Mouse (Mus musculus) MEL (cell line): Measurements from ENCODE around the gene Arhgap23. TPM values are rescaled to one million over a fixed set of nuclear protein-coding genes. Genes with fewer than 3 reads are reported as not detected.

Source experiments
- DNase-seq: peaks from one replicate; pipeline ENCODE4 v3.0.0; 2011; ENCODE audit warnings: low read depth, low spot score
- H3K27ac ChIP-seq: 2 replicates; pipeline ENCODE4 v1.5.1; 2012; ENCODE audit warnings: low read depth, mild to moderate bottlenecking, control low read depth, low read length, moderate library complexity; ENCODE audit not compliant: control insufficient read depth
- H3K27me3 ChIP-seq, 2 experiments: fragments of 150-350 bp in 1 of 2; sonication (generic) in 1 of 2; 2 replicates each; pipeline ENCODE4 v1.6.1; 2012; ENCODE audit warnings: low read length in 2 of 2, mild to moderate bottlenecking in 2 of 2, improper control_type of control experiment in 1 of 2, moderate library complexity in 1 of 2; ENCODE audit not compliant: insufficient read depth in 2 of 2, control insufficient read depth in 1 of 2
- H3K36me3 ChIP-seq, 2 experiments: 2 replicates each; pipeline ENCODE4 v1.6.1; 2012 to 2014; ENCODE audit warnings: low read length in 2 of 2, improper control_type of control experiment in 1 of 2, inconsistent platforms in 1 of 2, mild to moderate bottlenecking in 1 of 2; ENCODE audit not compliant: insufficient read depth in 2 of 2, control insufficient read depth in 1 of 2
- H3K4me1 ChIP-seq, 2 experiments: fragments of 150-350 bp in 1 of 2; sonication (generic) in 1 of 2; 2 replicates each; pipeline ENCODE4 v1.6.1; 2012; ENCODE audit warnings: low read length in 2 of 2, improper control_type of control experiment in 1 of 2, mild to moderate bottlenecking in 1 of 2; ENCODE audit not compliant: insufficient read depth in 2 of 2, control insufficient read depth in 1 of 2
- H3K4me3 ChIP-seq, 2 experiments: fragments of 150-350 bp in 1 of 2; sonication (generic) in 1 of 2; 2 replicates each; pipeline ENCODE4 v1.5.1; 2012; ENCODE audit warnings: low read depth in 2 of 2, low read length in 2 of 2, mild to moderate bottlenecking in 2 of 2, moderate library complexity in 2 of 2, control low read depth in 1 of 2, improper control_type of control experiment in 1 of 2; ENCODE audit not compliant: control insufficient read depth in 1 of 2, insufficient read depth in 1 of 2
- H3K79me2 ChIP-seq: 2 replicates; pipeline ENCODE4 v1.6.1; 2012; ENCODE audit warnings: mild to moderate bottlenecking, low read length, moderate library complexity; ENCODE audit not compliant: control insufficient read depth, poor library complexity, insufficient read depth
- H3K9ac ChIP-seq: 2 replicates; pipeline ENCODE4 v1.6.1; 2012; ENCODE audit warnings: low read depth, mild to moderate bottlenecking, control low read depth, low read length, moderate library complexity; ENCODE audit not compliant: control insufficient read depth, poor library complexity, severe bottlenecking
- H3K9me3 ChIP-seq: fragments of 150-350 bp; sonication (generic); replicated peaks from 2 replicates; pipeline ENCODE4 v1.6.1; 2012; ENCODE audit warnings: mild to moderate bottlenecking, low read length, improper control_type of control experiment, moderate library complexity; ENCODE audit not compliant: insufficient read depth
- BHLHE40 ChIP-seq: IDR thresholded peaks from 2 replicates; pipeline ENCODE4 v1.6.1; 2012; ENCODE audit warnings: low read depth, mild to moderate bottlenecking, inconsistent platforms, low read length, improper control_type of control experiment, borderline replicate concordance
- CHD1 ChIP-seq: IDR thresholded peaks from 2 replicates; pipeline ENCODE4 v1.6.1; 2012; ENCODE audit warnings: low read depth, mild to moderate bottlenecking, inconsistent platforms, low read length, improper control_type of control experiment
- CTCF ChIP-seq, 3 experiments: IDR thresholded peaks in 2 of 3; conservative IDR thresholded peaks in 1 of 3; 2 replicates each; pipeline ENCODE4 v1.5.1; 2011 to 2012; ENCODE audit warnings: low read length in 3 of 3, low read depth in 2 of 3, mild to moderate bottlenecking in 2 of 3, improper control_type of control experiment in 1 of 3, inconsistent platforms in 1 of 3, mixed read lengths in 1 of 3, moderate library complexity in 1 of 3; ENCODE audit not compliant: control insufficient read depth in 1 of 3, insufficient read depth in 1 of 3, poor library complexity in 1 of 3, severe bottlenecking in 1 of 3
- E2F4 ChIP-seq: IDR thresholded peaks from 2 replicates; pipeline ENCODE4 v1.6.1; 2011; ENCODE audit warnings: low read depth, low read length, improper control_type of control experiment, borderline replicate concordance
- EP300 ChIP-seq, 2 experiments: IDR thresholded peaks; 2 replicates each; pipeline ENCODE4 v1.6.1; 2011; ENCODE audit warnings: improper control_type of control experiment in 2 of 2, low read length in 2 of 2, low read depth in 1 of 2, mild to moderate bottlenecking in 1 of 2
- GATA1 ChIP-seq: IDR thresholded peaks from 2 replicates; pipeline ENCODE4 v1.6.1; 2011; ENCODE audit warnings: low read depth, low read length, improper control_type of control experiment
- HCFC1 ChIP-seq: IDR thresholded peaks from 2 replicates; pipeline ENCODE4 v1.6.1; 2012; ENCODE audit warnings: low read depth, mild to moderate bottlenecking, inconsistent platforms, low read length, improper control_type of control experiment, moderate library complexity
- KAT2A ChIP-seq: conservative IDR thresholded peaks from 2 replicates; pipeline ENCODE4 v1.6.1; 2012; ENCODE audit warnings: low read depth, low read length, improper control_type of control experiment, inconsistent platforms
- MAX ChIP-seq: IDR thresholded peaks from 2 replicates; pipeline ENCODE4 v1.6.1; 2011; ENCODE audit warnings: low read length, improper control_type of control experiment
- MAZ ChIP-seq: IDR thresholded peaks from 2 replicates; pipeline ENCODE4 v1.6.1; 2012; ENCODE audit warnings: low read depth, mild to moderate bottlenecking, inconsistent platforms, low read length, improper control_type of control experiment
- MXI1 ChIP-seq: IDR thresholded peaks from 2 replicates; pipeline ENCODE4 v1.6.1; 2011; ENCODE audit warnings: mild to moderate bottlenecking, low read depth, low read length, improper control_type of control experiment
- MYB ChIP-seq: IDR thresholded peaks from 2 replicates; pipeline ENCODE4 v1.6.1; 2011; ENCODE audit warnings: mild to moderate bottlenecking, low read depth, low read length, improper control_type of control experiment
- NELFE ChIP-seq: IDR thresholded peaks from 2 replicates; pipeline ENCODE4 v1.6.1; 2011; ENCODE audit warnings: low read depth, low read length, improper control_type of control experiment
- NRF1 ChIP-seq: IDR thresholded peaks from 2 replicates; pipeline ENCODE4 v1.6.1; 2014; ENCODE audit warnings: low read depth, mild to moderate bottlenecking, inconsistent platforms, low read length, improper control_type of control experiment, moderate library complexity; ENCODE audit not compliant: poor library complexity, insufficient read depth, severe bottlenecking
- POLR2AphosphoS5 ChIP-seq: IDR thresholded peaks from 2 replicates; pipeline ENCODE4 v1.6.1; 2012; ENCODE audit warnings: low read depth, borderline replicate concordance, mild to moderate bottlenecking, inconsistent platforms, low read length, moderate library complexity, mixed read lengths
- RAD21 ChIP-seq: IDR thresholded peaks from 2 replicates; pipeline ENCODE4 v1.6.1; 2011; ENCODE audit warnings: mild to moderate bottlenecking, low read depth, low read length, improper control_type of control experiment
- UBTF ChIP-seq: IDR thresholded peaks from 2 replicates; pipeline ENCODE4 v1.6.1; 2012; ENCODE audit warnings: low read depth, mild to moderate bottlenecking, inconsistent platforms, low read length, improper control_type of control experiment, moderate library complexity, borderline replicate concordance; ENCODE audit not compliant: insufficient read depth
- USF1 ChIP-seq: IDR thresholded peaks from 2 replicates; pipeline ENCODE4 v1.6.1; 2014; ENCODE audit warnings: low read depth, mild to moderate bottlenecking, inconsistent platforms, low read length, improper control_type of control experiment, moderate library complexity
- USF2 ChIP-seq, 2 experiments: IDR thresholded peaks; 2 replicates each; pipeline ENCODE4 v1.6.1; 2011 to 2012; ENCODE audit warnings: improper control_type of control experiment in 2 of 2, low read length in 2 of 2, borderline replicate concordance in 1 of 2, inconsistent platforms in 1 of 2, low read depth in 1 of 2, mild to moderate bottlenecking in 1 of 2; ENCODE audit not compliant: insufficient read depth in 1 of 2
- polyA plus RNA-seq, 2 experiments: library from polyadenylated mRNA; stranded (reverse) in 1 of 2; unstranded in 1 of 2; fragments of >175 nt in 1 of 2; fragments of >200 nt in 1 of 2; gene quantifications; 2 replicates each; pipeline versions ENCODE4 v1.2.1 to v1.2.4; 2012; ENCODE audit warnings: low replicate concordance in 2 of 2, low read depth in 1 of 2; ENCODE audit not compliant: insufficient read length in 2 of 2, insufficient read depth in 1 of 2, missing spikeins in 1 of 2
- total RNA-seq: library from RNA; depleted of rRNA; stranded (reverse); fragments of 300-350 nt; gene quantifications from 2 replicates; pipeline ENCODE4 v1.2.3, GENCODE M21; 2012

Arhgap23 gene
- total and polyA plus RNA-seq, 3 experiments = 1.7 to 7.5 TPM; not detected in 1

- peaks cover 0 to 2% of the 10 kb centered on the region in 2 experiments for H3K27me3 ChIP-seq
- H3K79me2 ChIP-seq = no peaks in the 10 kb centered on the region
- H3K4me3 ChIP-seq = no peak overlapping the region
- H3K36me3 ChIP-seq = no peaks in the 10 kb centered on the region
- no peak for DNase-seq
- H3K4me1 ChIP-seq = peaks cover 4 to 10% of the 10 kb centered on the region in 2 experiments
- H3K27ac ChIP-seq = no peak overlapping the region
- TF ChIP-seq NELFE (no peak), E2F4 (no peak), GATA1 (no peak), MAZ (no peak), POLR2AphosphoS5 (no peak), USF2 (IDR thresholded peaks at IDR 0.05; ENCODE audit: borderline replicate concordance in 1 of 2, insufficient read depth in 1 of 2, low read depth in 1 of 2, low read length in 2 of 2) (no peak), CHD1 (no peak), MYB (no peak), USF1 (no peak), HCFC1 (no peak), MAX (no peak), MXI1 (no peak), CTCF (IDR thresholded peaks at IDR 0.05 in 2 of 3, conservative IDR thresholded peaks at IDR 0.05 in 1 of 3; ENCODE audit: control insufficient read depth in 1 of 3, insufficient read depth in 1 of 3, low read depth in 2 of 3, low read length in 3 of 3, poor library complexity in 1 of 3, severe bottlenecking in 1 of 3) (no peak), BHLHE40 (no peak), UBTF (no peak)
- no peak overlapping the region for H3K9ac ChIP-seq
- H3K9me3 ChIP-seq = no peaks in the 10 kb centered on the region
Observed at GRCm38 (mm10) chr11:97528282-97528808, 113.0 kb downstream of the Arhgap23 start.

- Histone ChIP-seq H3K79me2 (no peaks in the 10 kb centered on the region), H3K36me3 (no peaks in the 10 kb centered on the region), H3K27ac (no peak overlapping the region), H3K9me3 (no peaks in the 10 kb centered on the region), H3K4me3 (no peak overlapping the region), H3K9ac (no peak overlapping the region), H3K27me3 (peaks cover 0 to 2% of the 10 kb centered on the region in 2 experiments; a peak in 3 of 4 replicates), H3K4me1 (peaks cover 4 to 11% of the 10 kb centered on the region in 2 experiments)
- TF ChIP-seq BHLHE40 (no peak), NRF1 (no peak), MXI1 (no peak), RAD21 (no peak), EP300 (IDR thresholded peaks at IDR 0.05; ENCODE audit: low read depth in 1 of 2, low read length in 2 of 2) (no peak), NELFE (no peak), POLR2AphosphoS5 (no peak), CTCF (IDR thresholded peaks at IDR 0.05 in 2 of 3, conservative IDR thresholded peaks at IDR 0.05 in 1 of 3; ENCODE audit: control insufficient read depth in 1 of 3, insufficient read depth in 1 of 3, low read depth in 2 of 3, low read length in 3 of 3, poor library complexity in 1 of 3, severe bottlenecking in 1 of 3) (no peak), KAT2A (no peak)
- DNase-seq = no peak
Observed at GRCm38 (mm10) chr11:97530069-97530468, 114.7 kb downstream of the Arhgap23 start.
